ENCODE assay signal across 22 mouse cellular contexts in the genomic region with DNA sequence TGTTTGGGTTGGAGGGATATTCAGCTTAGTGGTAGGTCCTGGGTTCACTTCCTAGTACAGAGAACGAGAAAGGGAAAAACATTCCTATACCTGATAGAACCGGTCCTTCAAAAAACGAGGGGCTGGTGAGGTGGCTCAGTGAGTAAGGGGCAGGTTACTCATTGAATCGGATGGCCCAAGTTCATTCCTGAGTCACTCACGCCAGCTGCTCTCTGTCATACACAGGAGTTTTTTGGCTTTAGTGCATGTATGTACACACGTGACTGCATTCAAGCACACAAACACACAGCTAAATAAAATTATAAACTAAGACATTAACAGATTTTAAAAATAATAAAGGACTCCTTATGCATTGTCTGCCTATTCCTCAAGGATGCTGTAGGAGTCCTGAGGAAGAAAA. TPM values are rescaled to one million over a fixed set of nuclear protein-coding genes. Genes with fewer than 3 reads are reported as not detected.
DNase-seq lines count a peak whose midpoint lies in the region; ATAC-seq and TF ChIP-seq lines count a peak whose summit lies in the region.
"Had no signal": no experiment of that assay in that cellular context is flagged by ENCODE, and none has a peak within 500 bp of the region (broad histone marks: within the 10 kb centered on the region; RNA-seq: fewer than 3 reads in every experiment).

No protein-coding gene starts in this region.

- WGBS in kidney, adult 2 months = 61% methylated on average over 6 of the region's 6 CpGs
- WGBS in kidney, embryonic 14.5 days = 93% methylated on average over 6 of the region's 6 CpGs
- 55% methylated on average over 6 of the region's 6 CpGs for WGBS in liver, adult 2 months

- H3K27ac ChIP-seq in kidney, adult 2 months (ENCODE audit: insufficient read depth, low read depth, low read length) = no peak overlapping the region
- no peak overlapping the region for H3K27ac ChIP-seq in kidney, embryonic 14.5 days (ENCODE audit: low read depth, low read length)
- H3K27ac ChIP-seq in liver, adult 2 months (replicated peaks; ENCODE audit: insufficient read depth, low read depth, low read length) = peak overlapping the region; percentile 56; the same call in 1 of the 2 replicates

- H3K79me2 ChIP-seq in liver, adult 2 months (ENCODE audit: control insufficient read depth, insufficient read depth, low read length) = peaks cover 1% of the 10 kb centered on the region; the same call in 1 of the 2 replicates

- H3K27me3 ChIP-seq in kidney, adult 2 months (replicated peaks; ENCODE audit: control insufficient read depth, insufficient read depth, low read length) = no peaks in the 10 kb centered on the region
- no peaks in the 10 kb centered on the region for H3K27me3 ChIP-seq in kidney, embryonic 14.5 days (ENCODE audit: control insufficient read depth, insufficient read depth, low read length)
- no peaks in the 10 kb centered on the region for H3K27me3 ChIP-seq in liver, adult 2 months (ENCODE audit: control insufficient read depth, insufficient read depth, low read length)
- H3K27me3 ChIP-seq: CH12.LX, Patski had no signal

- no peak for TF ChIP-seq POLR2A in kidney, adult 2 months (IDR thresholded peaks at IDR 0.05; ENCODE audit: low read depth, low read length)
- no peak for TF ChIP-seq POLR2A in liver, adult 2 months (IDR thresholded peaks at IDR 0.05; ENCODE audit: extremely low read depth, insufficient read depth, low read length)

- no peak overlapping the region for H3K4me2 ChIP-seq in kidney, embryonic 14.5 days (replicated peaks; ENCODE audit: low read depth, low read length)

- ATAC-seq in kidney, embryonic 14.5 days (ENCODE audit: low FRiP score, low TSS enrichment) = no peak
- ATAC-seq: activated CD4-positive, CD25-positive, alpha-beta regulatory T cell, adult 4 months; CD4-positive, CD25-positive, alpha-beta regulatory T cell, adult 4 months; Patski had no signal

- H3K36me3 ChIP-seq in kidney, adult 2 months (ENCODE audit: control insufficient read depth, insufficient read depth, low read length) = no peaks in the 10 kb centered on the region; the same call in 1 of the 2 replicates
- H3K36me3 ChIP-seq in kidney, embryonic 14.5 days (ENCODE audit: control insufficient read depth, insufficient read depth, low read length) = peaks cover 5% of the 10 kb centered on the region; the same call in 1 of the 2 replicates
- H3K36me3 ChIP-seq in liver, adult 2 months (ENCODE audit: control insufficient read depth, insufficient read depth, low read length) = peaks cover 2% of the 10 kb centered on the region; the same call in 1 of the 2 replicates

- H3K9me3 ChIP-seq in kidney, embryonic 14.5 days (ENCODE audit: control insufficient read depth, low read length) = no peaks in the 10 kb centered on the region
- H3K9me3 ChIP-seq: G1E had no signal

- no peak for TF ChIP-seq CTCF in kidney, adult 2 months (conservative IDR thresholded peaks at IDR 0.05; ENCODE audit: insufficient read depth, insufficient read length, low read depth, low read length)
- TF ChIP-seq CTCF in liver, adult 2 months (IDR thresholded peaks at IDR 0.05; ENCODE audit: low read depth, low read length) = no peak

- H3K4me1 ChIP-seq in kidney, adult 2 months (ENCODE audit: control insufficient read depth, insufficient read depth, low read length) = peaks cover 13% of the 10 kb centered on the region; the same call in 1 of the 2 replicates
- H3K4me1 ChIP-seq in kidney, embryonic 14.5 days (ENCODE audit: control insufficient read depth, insufficient read depth, low read length) = no peaks in the 10 kb centered on the region
- H3K4me1 ChIP-seq in liver, adult 2 months (ENCODE audit: control insufficient read depth, insufficient read depth, low read length) = peaks cover 16% of the 10 kb centered on the region

- no peak overlapping the region for H3K9ac ChIP-seq in kidney, embryonic 14.5 days (ENCODE audit: low read depth, low read length)
- no peak overlapping the region for H3K9ac ChIP-seq in liver, adult 2 months (ENCODE audit: low read depth, low read length)

- peak; percentile 52 for DNase-seq in adrenal gland, adult 2 months
- DNase-seq in adrenal gland, adult 8-10 months = no peak
- DNase-seq in kidney, adult 2 months = peak; percentile 35
- no peak for DNase-seq in liver, adult 2 months (ENCODE audit: extremely low read depth, low read depth, low spot score)
- DNase-seq in liver = no peak
- DNase-seq in yolk sac, embryonic 10.5 days (ENCODE audit: low spot score) = peak; percentile 33
- no peak for DNase-seq in ovary, adult 18-20 months (ENCODE audit: low spot score)
- DNase-seq: adrenal gland, postnatal 10 days; adrenal gland, postnatal 14 days; adrenal gland, postnatal 25 days; adrenal gland, postnatal 36 days; B cell, adult 2 months; cerebellum, adult 11 months; cerebellum, adult 11-12 months; cerebellum, adult 18-20 months; cerebellum, adult 2 months had no signal

- no peak overlapping the region for H3K4me3 ChIP-seq in kidney, adult 2 months (ENCODE audit: insufficient read depth, low read depth, low read length)
- no peak overlapping the region for H3K4me3 ChIP-seq in kidney, embryonic 14.5 days (ENCODE audit: low read length)
- H3K4me3 ChIP-seq in liver, adult 2 months (ENCODE audit: insufficient read depth, low read depth, low read length) = no peak overlapping the region

RNA-seq across cellular contexts. Expression of gene Rcor1, which starts 57.1 kb away (rescaled TPM):
- 10 to 100 TPM; 35.7 to 63.8 TPM for total RNA-seq in adrenal gland, adult 2 months (2021)
- polyA plus RNA-seq in adrenal gland, adult 2 months (2012; rRNA removed) = 5.3 and 8.0 TPM in 2 replicates
- total RNA-seq in adrenal gland, adult 8-10 months (2022) = 10 to 100 TPM; 46.1 to 60.4 (median 50.8) TPM
- 9.7 and 11.5 TPM in 2 replicates for polyA plus RNA-seq in kidney, adult 2 months (2012; rRNA removed)
- polyA plus RNA-seq in kidney, embryonic 14.5 days (2014; fragmentation: Nextera tagmentation; extraction: Ambion mirVana) = 15.9 and 17.4 TPM in 2 replicates
- 4.4 and 5.9 TPM in 2 replicates for total RNA-seq in liver, adult 2 months (2014; rRNA removed)
- 3.4 and 5.3 TPM in 2 replicates for polyA plus RNA-seq in liver, adult 2 months (2012; rRNA removed)

Comparison
In these comparisons a context has a peak if more than half of its experiments do, and no peak if none do; other contexts are left out.
1. DNase-seq: peak in adrenal gland, adult 2 months (single experiment), kidney, adult 2 months (single experiment) and yolk sac, embryonic 10.5 days (single experiment); none in adrenal gland, adult 8-10 months (single experiment), liver, adult 2 months (single experiment), liver (single experiment) and ovary, adult 18-20 months (single experiment).